Mouse (Mus musculus): ENCODE data around the gene Galnt18. TPM values are rescaled to one million over a fixed set of nuclear protein-coding genes. Genes with fewer than 3 reads are reported as not detected.

The Galnt18 gene
- polyA plus RNA-seq, 1 experiment from 2014 or later, result 7.8 TPM

DNA sequence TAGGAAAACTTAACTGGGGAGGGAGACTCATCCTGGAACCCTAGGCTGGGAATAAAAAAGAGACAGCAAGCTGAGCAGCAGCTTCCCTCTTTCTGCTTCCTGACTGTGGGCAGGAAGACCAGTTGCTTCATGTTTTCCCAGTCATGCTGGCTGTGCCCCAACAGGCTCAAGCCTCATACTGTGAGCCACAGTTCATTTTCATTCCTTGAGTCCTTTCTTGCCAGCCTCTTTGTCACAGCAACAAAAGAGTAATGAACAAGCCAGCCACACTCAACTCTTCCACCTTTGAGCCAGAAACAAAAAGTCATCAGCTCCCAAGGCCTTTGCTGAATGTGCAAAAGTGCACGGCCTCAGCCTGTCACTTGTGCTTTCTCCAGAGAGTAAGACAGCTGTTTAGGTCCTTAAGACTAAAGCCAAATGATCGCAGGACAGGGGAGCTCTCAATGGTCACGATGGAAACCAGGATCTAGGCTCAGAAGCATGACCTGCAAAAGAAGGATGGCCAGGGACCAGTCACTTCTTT is 292.9 kb downstream of the Galnt18 start:
- H3K36me3 ChIP-seq (ENCODE audit: control insufficient read depth, insufficient read depth), result no peaks in the 10 kb centered on the region
- no peak overlapping the region for H3K9ac ChIP-seq (ENCODE audit: low read depth, low read length)
- no peak for ATAC-seq
- no peak for TF ChIP-seq CTCF (IDR thresholded peaks at IDR 0.05; ENCODE audit: low read depth)
- no peaks in the 10 kb centered on the region for H3K4me1 ChIP-seq (replicated peaks; ENCODE audit: control insufficient read depth, insufficient read depth, low read length)
- WGBS, result 73% methylated on average over 3 of the region's 3 CpGs
- no peak overlapping the region for H3K4me2 ChIP-seq (replicated peaks; ENCODE audit: low read depth)
- no peaks in the 10 kb centered on the region for H3K27me3 ChIP-seq (replicated peaks; ENCODE audit: control insufficient read depth, insufficient read depth, low read length)
- H3K4me3 ChIP-seq (ENCODE audit: low read depth, low read length), result no peak overlapping the region
- no peak overlapping the region for H3K27ac ChIP-seq (ENCODE audit: low read depth, low read length)
- H3K9me3 ChIP-seq (ENCODE audit: control insufficient read depth), result no peaks in the 10 kb centered on the region

DNA sequence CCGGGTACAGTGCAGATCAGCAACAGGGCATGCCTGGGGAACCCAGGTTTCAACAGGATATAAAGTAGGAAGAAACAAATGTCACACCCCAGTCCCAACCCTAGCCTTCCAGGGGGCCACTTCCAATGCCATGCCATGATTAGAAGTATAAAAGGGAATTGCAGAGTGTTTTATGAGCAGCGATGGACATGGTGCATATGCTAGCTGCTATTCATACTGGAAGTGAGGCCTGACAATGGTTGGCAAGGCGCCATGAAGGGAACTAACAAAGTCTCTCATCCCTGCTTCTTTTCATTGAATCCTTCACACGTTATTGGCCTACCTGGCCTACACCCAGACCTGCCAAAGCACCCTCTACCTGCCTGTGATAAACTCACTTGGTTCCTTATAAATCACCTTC is 295.9 kb downstream of the Galnt18 start:
- Histone ChIP-seq H3K36me3 (ENCODE audit: control insufficient read depth, insufficient read depth) (no peaks in the 10 kb centered on the region), H3K4me1 (replicated peaks; ENCODE audit: control insufficient read depth, insufficient read depth, low read length) (no peaks in the 10 kb centered on the region), H3K4me3 (ENCODE audit: low read depth, low read length) (no peak overlapping the region), H3K9ac (ENCODE audit: low read depth, low read length) (no peak overlapping the region), H3K9me3 (ENCODE audit: control insufficient read depth) (no peaks in the 10 kb centered on the region), H3K4me2 (replicated peaks; ENCODE audit: low read depth) (no peak overlapping the region), H3K27ac (ENCODE audit: low read depth, low read length) (no peak overlapping the region), H3K27me3 (replicated peaks; ENCODE audit: control insufficient read depth, insufficient read depth, low read length) (no peaks in the 10 kb centered on the region)
- TF ChIP-seq CTCF (IDR thresholded peaks at IDR 0.05; ENCODE audit: low read depth), result no peak
- no peak for ATAC-seq
- 73% methylated on average over 4 of the region's 4 CpGs for WGBS

DNA sequence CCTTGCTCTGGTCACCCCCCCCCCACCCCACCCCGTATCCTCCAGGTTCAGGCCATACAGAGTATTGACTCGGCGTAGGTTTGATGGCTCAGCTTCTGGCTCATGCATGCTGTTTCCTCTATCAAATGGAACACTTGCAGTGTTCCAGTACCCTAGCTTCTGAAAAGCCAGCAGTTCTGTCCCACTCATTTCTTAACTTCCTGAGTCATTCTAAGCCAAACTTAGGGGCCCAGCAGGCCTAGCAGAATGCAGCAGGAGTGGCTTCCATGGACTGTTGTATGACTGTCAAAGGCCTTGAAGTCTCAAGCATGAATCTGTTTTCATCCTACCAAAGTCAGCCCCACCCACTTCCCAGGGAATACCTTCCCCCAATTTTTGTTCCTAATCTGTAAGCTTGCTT is 296.5 kb downstream of the Galnt18 start:
- Histone ChIP-seq H3K4me1 (replicated peaks; ENCODE audit: control insufficient read depth, insufficient read depth, low read length) (no peaks in the 10 kb centered on the region), H3K36me3 (ENCODE audit: control insufficient read depth, insufficient read depth) (no peaks in the 10 kb centered on the region), H3K4me2 (replicated peaks; ENCODE audit: low read depth) (no peak overlapping the region), H3K27ac (ENCODE audit: low read depth, low read length) (no peak overlapping the region), H3K4me3 (ENCODE audit: low read depth, low read length) (no peak overlapping the region), H3K9me3 (ENCODE audit: control insufficient read depth) (no peaks in the 10 kb centered on the region), H3K9ac (ENCODE audit: low read depth, low read length) (no peak overlapping the region), H3K27me3 (replicated peaks; ENCODE audit: control insufficient read depth, insufficient read depth, low read length) (no peaks in the 10 kb centered on the region)
- TF ChIP-seq CTCF (IDR thresholded peaks at IDR 0.05; ENCODE audit: low read depth), result no peak
- ATAC-seq, result no peak
- WGBS, result 98% methylated on average over 3 of the region's 3 CpGs

GRCm38 (mm10) chr7:111467715-111468114 is 312.1 kb downstream of the Galnt18 start:
- Histone ChIP-seq H3K4me3 (ENCODE audit: low read depth, low read length) (no peak overlapping the region), H3K36me3 (ENCODE audit: control insufficient read depth, insufficient read depth) (no peaks in the 10 kb centered on the region), H3K4me1 (replicated peaks; ENCODE audit: control insufficient read depth, insufficient read depth, low read length) (no peaks in the 10 kb centered on the region), H3K9me3 (ENCODE audit: control insufficient read depth) (no peaks in the 10 kb centered on the region), H3K9ac (ENCODE audit: low read depth, low read length) (no peak overlapping the region), H3K4me2 (replicated peaks; ENCODE audit: low read depth) (no peak overlapping the region), H3K27me3 (replicated peaks; ENCODE audit: control insufficient read depth, insufficient read depth, low read length) (no peaks in the 10 kb centered on the region), H3K27ac (ENCODE audit: low read depth, low read length) (no peak overlapping the region)
- no peak for TF ChIP-seq CTCF (IDR thresholded peaks at IDR 0.05; ENCODE audit: low read depth)
- no peak for ATAC-seq
- 72% methylated on average over 5 of the region's 5 CpGs for WGBS

- H3K27ac ChIP-seq (ENCODE audit: low read depth, low read length), result no peak overlapping the region
- H3K27me3 ChIP-seq (replicated peaks; ENCODE audit: control insufficient read depth, insufficient read depth, low read length), result no peaks in the 10 kb centered on the region
- no peak overlapping the region for H3K9ac ChIP-seq (ENCODE audit: low read depth, low read length)
- 76% methylated on average over 1 of the region's 1 CpGs for WGBS
- TF ChIP-seq CTCF (IDR thresholded peaks at IDR 0.05; ENCODE audit: low read depth), result no peak
- no peaks in the 10 kb centered on the region for H3K36me3 ChIP-seq (ENCODE audit: control insufficient read depth, insufficient read depth)
- no peak for ATAC-seq
- no peak overlapping the region for H3K4me3 ChIP-seq (ENCODE audit: low read depth, low read length)
- H3K4me1 ChIP-seq (replicated peaks; ENCODE audit: control insufficient read depth, insufficient read depth, low read length), result no peaks in the 10 kb centered on the region
- no peak overlapping the region for H3K4me2 ChIP-seq (replicated peaks; ENCODE audit: low read depth)
- no peaks in the 10 kb centered on the region for H3K9me3 ChIP-seq (ENCODE audit: control insufficient read depth)
These were observed 313.1 kb downstream of the Galnt18 start for GRCm38 (mm10) chr7:111466720-111467119.

GRCm38 (mm10) chr7:111466121-111466520 is 313.7 kb downstream of the Galnt18 start:
- Histone ChIP-seq H3K27me3 (replicated peaks; ENCODE audit: control insufficient read depth, insufficient read depth, low read length) (no peaks in the 10 kb centered on the region), H3K4me3 (ENCODE audit: low read depth, low read length) (no peak overlapping the region), H3K4me2 (replicated peaks; ENCODE audit: low read depth) (no peak overlapping the region), H3K4me1 (replicated peaks; ENCODE audit: control insufficient read depth, insufficient read depth, low read length) (no peaks in the 10 kb centered on the region), H3K9me3 (ENCODE audit: control insufficient read depth) (no peaks in the 10 kb centered on the region), H3K27ac (ENCODE audit: low read depth, low read length) (no peak overlapping the region), H3K36me3 (ENCODE audit: control insufficient read depth, insufficient read depth) (no peaks in the 10 kb centered on the region), H3K9ac (ENCODE audit: low read depth, low read length) (no peak overlapping the region)
- 60% methylated on average over 3 of the region's 3 CpGs for WGBS
- TF ChIP-seq CTCF (IDR thresholded peaks at IDR 0.05; ENCODE audit: low read depth), result no peak
- ATAC-seq, result no peak

- Histone ChIP-seq H3K4me1 (replicated peaks; ENCODE audit: control insufficient read depth, insufficient read depth, low read length) (no peaks in the 10 kb centered on the region), H3K27me3 (replicated peaks; ENCODE audit: control insufficient read depth, insufficient read depth, low read length) (no peaks in the 10 kb centered on the region), H3K27ac (ENCODE audit: low read depth, low read length) (no peak overlapping the region), H3K9me3 (ENCODE audit: control insufficient read depth) (no peaks in the 10 kb centered on the region), H3K4me2 (replicated peaks; ENCODE audit: low read depth) (no peak overlapping the region), H3K36me3 (ENCODE audit: control insufficient read depth, insufficient read depth) (no peaks in the 10 kb centered on the region), H3K4me3 (ENCODE audit: low read depth, low read length) (no peak overlapping the region), H3K9ac (ENCODE audit: low read depth, low read length) (no peak overlapping the region)
- WGBS, result 93% methylated on average over 4 of the region's 4 CpGs
- ATAC-seq, result no peak
- TF ChIP-seq CTCF (IDR thresholded peaks at IDR 0.05; ENCODE audit: low read depth), result peak; percentile 55
These were observed 320.1 kb downstream of the Galnt18 start for GRCm38 (mm10) chr7:111459716-111460115.

All from intestine, postnatal 0 days (tissue).